Mouse (Mus musculus): ENCODE results near the gene Slc2a2.
A peak's percentile ranks its signal among the peaks of the same experiment; 100 is the strongest.

Gene Slc2a2

DNA sequence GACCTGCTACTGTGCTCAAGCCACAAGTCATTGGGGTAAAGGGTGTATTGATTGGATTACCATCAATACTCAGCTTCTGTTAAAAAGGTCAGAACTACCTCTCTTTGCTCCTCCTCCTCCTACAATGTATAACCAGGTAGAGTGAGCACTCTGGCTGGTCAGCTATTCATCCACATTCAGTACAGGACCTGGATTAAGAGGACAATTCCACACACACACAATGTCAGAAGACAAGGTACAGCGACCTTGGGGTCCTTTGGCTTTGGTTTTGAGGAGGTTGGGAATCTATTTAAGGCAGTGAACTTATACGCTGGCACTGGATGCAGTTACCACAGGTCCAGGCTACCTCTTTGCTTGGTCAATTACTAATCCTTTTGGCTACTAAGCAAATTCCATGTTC is at the start of gene Slc2a2:
Gene Slc2a2, plus strand, starts transcription at position 107 of the 400 bp plus-strand sequence.
- no peak for ATAC-seq (ENCODE audit: low TSS enrichment)

DNA sequence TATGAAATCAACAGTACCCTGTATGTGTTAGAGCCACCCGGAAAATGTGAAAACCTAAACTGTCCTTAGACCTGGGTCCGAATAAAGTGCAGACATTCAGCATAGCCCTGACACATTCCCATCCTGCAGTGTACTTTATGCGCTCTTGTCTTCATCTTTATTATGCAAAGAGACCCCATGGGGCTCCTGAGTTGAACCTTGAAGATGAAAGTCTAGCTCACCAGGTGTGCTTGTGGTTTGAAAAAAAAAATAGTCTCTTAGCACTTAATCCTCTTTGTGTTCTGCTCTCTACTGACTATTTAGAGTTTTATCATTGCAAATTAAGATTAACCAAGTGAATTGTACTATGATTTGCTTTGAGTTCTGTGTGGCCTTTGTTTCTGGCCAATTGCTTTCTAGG is 45.1 kb upstream of the Slc2a2 start:
- ATAC-seq (ENCODE audit: low TSS enrichment), result no peak

DNA sequence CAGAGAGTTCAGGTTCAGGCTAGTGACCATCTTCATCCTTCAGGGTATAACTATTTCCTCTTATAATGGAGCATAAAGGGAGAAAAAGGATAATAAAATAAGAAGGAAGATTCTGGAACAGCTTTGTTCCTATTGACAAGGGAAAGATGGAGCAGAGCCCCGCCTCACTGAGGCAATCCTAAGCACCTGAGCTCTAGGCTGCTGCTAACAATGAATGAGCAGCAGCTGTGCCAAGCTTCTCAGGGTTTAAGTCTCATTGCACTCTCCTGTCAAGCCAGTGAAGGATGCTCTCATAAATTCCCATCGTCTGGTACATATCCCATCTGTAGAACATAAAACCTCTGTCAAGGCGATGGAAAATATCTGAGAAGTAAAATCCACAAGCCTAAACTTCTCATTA is 44.7 kb upstream of the Slc2a2 start:
- ATAC-seq (ENCODE audit: low TSS enrichment), result no peak

DNA sequence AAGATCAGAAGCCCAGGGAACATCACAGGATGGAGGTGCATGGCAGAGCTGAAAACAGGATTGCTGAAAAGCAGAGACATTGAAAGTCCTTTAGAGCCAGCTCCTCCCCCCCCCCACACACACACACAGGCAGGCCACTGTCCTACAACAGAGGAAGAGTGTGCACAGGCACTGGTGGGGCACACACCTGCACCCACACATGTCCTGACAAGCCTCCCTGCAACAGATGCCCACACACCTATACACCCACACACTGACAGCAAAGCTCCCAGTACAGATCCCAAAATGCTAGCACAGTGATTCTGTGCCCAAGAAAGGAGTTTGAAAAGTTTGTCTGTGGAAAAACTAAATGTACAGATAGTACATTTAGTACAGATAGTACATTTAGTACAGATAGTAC is 43.0 kb upstream of the Slc2a2 start:
- peak; percentile 88 for ATAC-seq (ENCODE audit: low TSS enrichment)

DNA sequence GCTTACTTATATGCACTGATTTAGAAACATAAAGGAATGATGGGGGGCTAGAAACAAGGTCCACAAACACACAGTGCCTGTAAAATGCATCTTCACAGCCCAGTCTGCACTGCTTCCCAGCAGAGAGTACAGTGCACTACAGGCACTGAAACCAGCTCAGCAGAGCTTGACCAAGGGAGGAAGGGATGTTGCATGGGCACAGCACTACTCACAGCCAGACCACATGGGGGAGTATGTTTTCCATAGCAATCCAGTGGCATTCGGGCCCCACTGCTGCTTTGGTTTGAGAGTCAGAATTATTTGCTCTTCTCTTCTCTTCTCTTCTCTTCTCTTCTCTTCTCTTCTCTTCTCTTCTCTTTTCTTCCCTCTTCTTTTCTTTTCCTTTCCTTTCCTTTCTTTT is 39.4 kb upstream of the Slc2a2 start:
- 0 out of 2 replicates have a peak, but pooled peaks have one; percentile 24 for ATAC-seq (ENCODE audit: low TSS enrichment)

DNA sequence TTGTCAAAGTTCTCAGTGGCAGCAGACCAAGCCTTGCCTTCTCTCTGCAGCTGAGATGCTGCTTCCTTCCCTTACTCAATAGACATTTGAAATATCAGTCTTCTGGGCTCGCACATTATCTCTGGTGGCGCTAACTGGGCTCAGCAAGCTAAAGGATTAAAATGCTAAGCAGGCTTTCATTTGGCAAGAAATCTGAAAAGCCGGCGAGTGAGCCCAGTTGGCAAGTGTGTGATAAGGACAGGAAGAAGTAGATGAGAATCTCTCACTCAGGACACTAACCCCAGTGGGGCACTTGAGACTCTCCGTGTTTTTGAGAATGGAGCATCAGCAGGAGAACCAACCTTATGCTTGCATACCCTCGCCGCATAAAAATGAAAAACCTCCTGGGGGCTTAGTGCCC is 16.9 kb upstream of the Slc2a2 start:
- ATAC-seq (ENCODE audit: low TSS enrichment), result no peak

DNA sequence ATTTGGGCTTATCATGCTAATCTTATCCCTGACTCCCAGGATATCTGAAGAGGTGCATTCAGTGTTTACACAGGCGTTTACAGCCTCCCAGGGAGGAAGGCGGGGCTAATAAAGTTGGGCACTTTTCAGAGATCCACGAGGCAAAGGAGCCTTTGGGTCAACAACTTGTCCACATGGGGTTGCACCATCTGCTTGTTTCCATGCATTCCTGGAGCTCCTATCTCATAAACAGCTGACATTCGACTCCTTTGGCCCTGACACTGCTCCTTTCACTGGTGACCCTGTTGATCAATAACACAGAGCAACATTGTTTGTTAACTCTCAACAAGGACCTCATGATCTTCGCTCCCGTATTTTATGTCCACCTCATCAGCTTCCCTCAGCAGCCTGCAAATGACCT is 15.8 kb upstream of the Slc2a2 start:
- no peak for ATAC-seq (ENCODE audit: low TSS enrichment)

DNA sequence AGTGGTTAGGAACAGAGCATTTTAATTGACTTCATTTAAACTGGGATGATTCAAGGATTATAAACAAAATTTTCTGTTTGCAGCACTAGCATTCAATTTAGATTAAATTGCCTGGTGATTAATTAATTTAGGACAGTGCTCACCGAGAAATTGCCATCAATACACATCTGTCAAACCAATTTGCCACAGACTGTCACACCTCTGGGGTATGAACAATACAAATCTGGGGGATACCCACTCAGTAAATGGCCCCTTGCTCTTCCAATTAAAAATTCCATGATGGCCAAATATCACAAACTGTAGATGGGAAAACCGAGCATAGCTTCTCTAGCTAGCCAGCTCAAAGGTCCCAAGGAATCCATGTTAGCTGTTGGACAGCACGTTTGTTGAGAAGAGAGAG is 15.3 kb upstream of the Slc2a2 start:
- ATAC-seq (ENCODE audit: low TSS enrichment), result no peak

DNA sequence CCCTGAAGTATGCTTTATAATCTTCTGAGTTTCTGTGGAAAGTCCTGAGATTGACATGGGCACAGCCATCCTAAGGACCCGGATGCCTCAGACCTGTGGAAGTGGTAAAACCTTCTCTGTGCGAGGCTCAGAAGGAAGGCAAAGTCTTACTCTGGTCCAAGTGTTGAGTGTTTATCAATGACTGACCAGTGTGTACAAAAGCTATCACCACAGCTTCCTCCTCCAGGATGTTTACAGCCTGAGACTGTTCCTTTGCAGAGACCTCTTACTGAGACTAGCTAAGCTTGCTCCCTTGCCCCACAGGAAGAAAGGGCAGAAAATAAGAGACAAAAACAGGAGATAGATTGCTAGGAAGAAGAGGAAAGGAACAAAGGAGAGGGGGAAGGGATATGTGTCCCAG is 12.2 kb upstream of the Slc2a2 start:
- no peak for ATAC-seq (ENCODE audit: low TSS enrichment)

DNA sequence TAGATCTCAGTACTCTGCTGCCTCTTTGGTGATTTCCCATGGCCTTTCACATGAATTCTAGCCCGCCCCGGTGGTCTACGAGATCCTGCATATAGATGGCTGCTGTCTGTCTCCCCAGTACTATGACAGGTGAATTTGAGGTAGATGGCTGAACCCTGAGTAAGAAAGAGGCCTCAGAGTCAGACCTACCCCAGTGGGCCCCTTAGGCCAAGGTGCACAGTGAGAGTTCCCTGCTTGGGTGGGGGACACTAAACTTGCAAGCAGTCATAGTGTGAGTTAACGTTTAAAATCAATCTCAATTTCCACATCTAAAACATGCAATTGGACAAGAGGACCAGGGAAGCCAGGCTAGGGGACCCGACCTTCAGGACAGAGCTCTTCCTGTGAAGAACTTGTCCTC is 2.9 kb upstream of the Slc2a2 start:
- ATAC-seq (ENCODE audit: low TSS enrichment), result no peak

DNA sequence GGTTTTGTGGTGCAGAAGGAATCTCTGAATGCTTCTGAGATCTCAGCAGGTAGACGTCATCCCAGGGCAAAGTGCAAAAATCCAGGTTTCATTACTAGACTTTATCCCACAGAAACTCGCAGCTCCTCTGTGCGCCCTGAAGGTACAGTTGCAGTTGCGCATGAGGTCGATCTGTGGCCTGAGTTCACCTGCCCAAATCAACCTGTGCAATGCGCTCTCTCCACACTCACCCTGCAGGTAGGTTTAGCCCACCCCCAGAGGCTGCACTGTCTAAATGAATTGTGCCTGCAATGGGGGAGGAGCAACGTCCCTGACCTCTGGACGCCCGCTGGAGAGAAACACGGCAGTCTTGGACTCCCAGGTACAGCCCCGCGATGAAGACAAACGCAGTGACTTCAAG is 2.1 kb upstream of the Slc2a2 start:
- ATAC-seq (ENCODE audit: low TSS enrichment), result no peak

DNA sequence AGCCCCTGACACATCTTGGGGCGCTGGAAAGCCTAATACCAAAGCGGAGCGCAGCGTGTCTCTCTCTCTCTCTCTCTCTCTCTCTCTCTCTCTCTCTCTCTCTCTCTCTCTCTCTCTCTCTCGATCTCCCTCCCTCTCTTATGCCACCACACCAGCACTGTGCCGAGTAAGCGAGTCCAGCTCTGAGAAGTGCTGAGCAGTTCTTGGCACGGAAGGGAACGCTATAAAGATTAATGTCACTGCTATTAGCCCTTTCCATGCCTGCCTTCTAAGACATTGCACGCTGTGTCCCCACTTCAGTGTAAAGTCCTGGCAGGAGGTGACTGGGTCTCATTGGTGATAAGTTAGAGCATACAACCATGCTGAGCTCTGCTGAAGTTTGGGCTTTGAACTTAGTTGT is 1.5 kb upstream of the Slc2a2 start:
- ATAC-seq (ENCODE audit: low TSS enrichment), result no peak

DNA sequence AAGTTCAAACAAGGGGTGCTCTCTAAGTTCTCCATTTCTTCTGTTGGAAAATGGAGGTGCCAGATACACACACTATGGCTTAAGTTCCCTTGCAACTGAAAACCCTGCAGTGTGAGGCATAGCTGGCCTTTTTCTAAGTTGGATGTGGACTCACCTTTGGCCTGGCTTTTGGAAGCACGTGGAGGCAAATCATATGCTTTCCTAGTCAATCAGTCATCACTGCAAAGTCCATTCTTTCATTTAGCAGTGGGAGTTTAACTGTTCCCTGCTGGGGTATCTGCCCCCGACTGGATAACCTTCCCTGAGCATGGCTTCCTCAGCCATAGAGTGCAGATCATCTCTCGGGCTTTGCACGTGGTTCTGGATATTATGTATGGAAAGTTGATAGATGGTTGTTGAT is 1.9 kb downstream of the Slc2a2 start:
- no peak for ATAC-seq (ENCODE audit: low TSS enrichment)

DNA sequence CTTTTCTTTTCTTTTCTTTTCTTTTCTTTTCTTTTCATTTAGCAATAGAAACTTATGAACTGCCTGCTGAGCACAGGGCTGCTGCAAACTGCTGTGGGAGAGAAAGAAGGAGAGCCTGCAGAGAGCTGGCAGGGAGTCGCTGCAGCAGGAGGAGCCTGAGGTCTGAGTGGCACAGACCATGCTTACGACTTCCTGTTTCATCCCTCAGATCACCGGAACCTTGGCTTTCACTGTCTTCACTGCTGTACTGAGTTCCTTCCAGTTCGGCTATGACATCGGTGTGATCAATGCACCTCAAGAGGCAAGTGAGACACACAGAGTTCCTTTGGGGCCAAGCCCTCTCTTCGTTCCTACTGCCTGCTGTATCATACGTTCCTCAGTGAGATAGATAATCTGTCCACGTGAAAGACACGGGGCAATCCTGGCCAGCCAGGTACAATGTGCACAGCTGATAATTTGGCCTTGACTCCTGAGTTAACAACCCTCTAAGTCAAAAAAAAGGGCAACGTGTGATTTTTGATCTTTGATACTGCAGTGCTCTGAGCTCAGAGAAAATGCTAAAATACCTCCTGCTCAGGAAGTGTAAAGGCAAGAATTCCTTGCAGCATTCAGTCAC is 7.9 kb downstream of the Slc2a2 start:
- ATAC-seq (ENCODE audit: low TSS enrichment), result 0 out of 2 replicates have a peak, but pooled peaks have one; percentile 47

DNA sequence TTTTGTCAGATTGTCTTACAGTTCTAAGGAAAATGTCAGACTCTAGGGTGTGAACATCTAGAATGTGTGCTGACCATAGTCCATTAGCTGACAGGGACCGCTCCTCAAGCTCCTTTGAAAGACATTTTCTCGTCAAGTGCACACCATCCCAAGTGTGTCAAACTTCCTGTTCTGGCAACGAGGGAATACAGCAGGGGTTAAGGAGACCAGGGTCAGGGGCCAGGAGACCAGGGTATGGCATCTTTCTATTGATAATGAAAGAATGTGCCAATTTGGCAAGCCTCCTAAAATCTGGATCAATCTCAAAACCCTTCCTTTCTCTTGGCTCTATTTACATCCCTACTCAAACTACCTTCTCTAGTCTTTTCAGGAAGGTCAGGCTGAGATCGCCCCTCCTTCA is 9.0 kb downstream of the Slc2a2 start:
- no peak for ATAC-seq (ENCODE audit: low TSS enrichment)

DNA sequence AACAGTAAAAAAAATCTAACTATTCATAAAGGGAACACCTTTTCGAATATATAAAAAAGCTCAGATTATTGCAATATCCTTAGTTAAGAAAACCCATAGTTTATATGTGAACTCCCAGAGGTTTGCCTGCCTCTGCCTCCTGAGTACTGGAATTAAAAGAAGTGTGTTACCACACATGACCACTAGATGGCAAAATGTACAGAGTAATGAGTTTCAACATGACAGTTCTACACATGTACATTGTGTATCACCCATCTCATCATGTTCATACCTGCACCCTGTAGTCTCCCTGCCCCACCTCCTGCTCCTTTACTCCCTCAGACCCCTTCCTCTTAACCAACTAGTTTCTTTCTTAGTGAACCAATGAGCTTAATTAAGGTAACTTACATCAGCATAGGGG is 12.0 kb downstream of the Slc2a2 start:
- ATAC-seq (ENCODE audit: low TSS enrichment), result no peak

DNA sequence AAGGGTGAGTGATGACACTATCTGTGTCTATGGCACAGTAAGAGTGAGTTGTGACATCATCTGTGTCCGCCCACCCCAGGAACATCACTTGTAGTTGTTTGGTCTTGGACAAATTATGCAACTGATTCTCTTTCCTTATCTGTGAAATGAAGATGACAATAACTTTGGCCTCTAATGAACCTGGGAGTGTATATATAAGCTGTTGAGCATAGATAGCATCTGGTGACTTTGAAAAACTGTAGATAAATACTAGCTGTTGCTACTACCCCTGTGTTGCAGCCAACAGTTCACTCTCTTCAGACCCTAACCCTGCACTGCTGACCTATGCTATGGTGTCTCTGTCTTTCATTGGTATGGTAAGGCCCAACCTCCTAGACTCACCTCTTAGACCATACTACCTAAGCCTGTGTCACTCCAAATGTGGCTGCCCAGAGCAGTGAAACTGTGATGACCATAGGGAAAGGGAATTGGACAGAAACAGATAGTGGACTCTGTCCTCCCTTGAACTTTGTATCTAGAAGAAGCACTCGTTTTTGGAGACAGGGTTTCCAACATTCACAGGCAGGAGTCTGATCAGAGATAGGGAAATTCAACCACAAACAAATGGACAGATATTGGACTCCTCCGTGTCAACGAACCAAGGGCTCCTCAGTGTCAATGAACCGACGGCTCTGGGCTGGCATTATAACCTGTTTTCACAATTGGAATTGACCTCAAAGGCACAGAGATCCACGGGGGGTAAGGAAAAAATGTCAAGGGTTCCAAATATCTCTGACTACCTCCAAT is 16.4 kb downstream of the Slc2a2 start:
- no peak for ATAC-seq (ENCODE audit: low TSS enrichment)

DNA sequence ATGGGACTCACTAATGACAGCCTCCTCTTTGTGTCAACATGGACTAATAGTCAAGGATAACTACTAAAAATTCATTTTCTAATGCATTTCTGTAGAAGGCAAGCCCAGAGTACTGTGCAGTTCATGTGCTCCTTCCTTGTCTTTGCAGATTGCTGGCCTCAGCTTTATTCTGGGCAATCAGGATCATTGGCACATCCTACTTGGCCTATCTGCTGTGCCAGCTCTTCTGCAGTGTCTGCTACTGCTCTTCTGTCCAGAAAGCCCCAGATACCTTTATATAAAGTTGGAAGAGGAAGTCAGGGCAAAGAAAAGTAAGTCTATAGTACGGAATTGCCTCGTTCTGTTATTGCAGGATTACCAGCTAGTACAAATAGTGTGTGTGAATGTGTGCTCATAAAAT is 20.8 kb downstream of the Slc2a2 start:
- no peak for ATAC-seq (ENCODE audit: low TSS enrichment)

DNA sequence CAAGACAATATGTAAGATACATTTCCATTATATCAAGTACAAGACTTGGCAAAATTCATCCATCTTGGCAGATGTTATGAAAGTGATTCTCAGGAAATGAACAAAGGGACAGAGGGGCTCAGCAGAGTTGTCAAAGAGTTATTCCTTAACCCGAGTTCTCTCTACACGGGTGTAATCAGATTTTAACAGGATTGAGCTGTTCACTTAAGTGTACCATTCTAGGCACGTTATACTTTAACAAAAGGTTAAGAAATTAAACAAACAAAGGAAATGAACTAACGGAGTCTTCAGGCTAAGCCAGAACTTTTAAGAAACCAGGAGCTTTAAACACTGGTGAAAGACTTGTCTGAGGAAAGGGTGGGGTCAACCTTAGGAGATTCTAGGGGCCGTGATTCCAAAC is 23.5 kb downstream of the Slc2a2 start:
- ATAC-seq (ENCODE audit: low TSS enrichment), result no peak

DNA sequence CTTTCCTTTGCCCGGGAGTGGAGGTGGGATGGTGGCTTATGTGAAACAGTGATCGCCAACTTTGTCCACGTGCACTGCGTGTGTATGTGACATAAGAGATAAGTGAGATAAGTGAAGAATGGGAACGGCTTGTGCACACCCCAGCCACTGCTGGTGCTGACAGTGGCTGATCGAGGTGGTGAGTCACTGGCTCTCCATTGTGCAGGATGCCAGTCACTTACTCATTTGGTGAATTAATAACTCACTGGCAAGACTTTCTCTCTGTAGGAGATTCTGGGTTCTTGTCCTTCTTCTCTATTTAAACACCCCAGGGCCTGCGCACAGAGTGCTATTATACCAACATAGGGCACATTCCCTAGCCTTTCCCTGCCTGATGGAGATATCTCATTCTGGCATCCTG is 24.1 kb downstream of the Slc2a2 start:
- ATAC-seq (ENCODE audit: low TSS enrichment), result 0 out of 2 replicates have a peak, but pooled peaks have one; percentile 34

DNA sequence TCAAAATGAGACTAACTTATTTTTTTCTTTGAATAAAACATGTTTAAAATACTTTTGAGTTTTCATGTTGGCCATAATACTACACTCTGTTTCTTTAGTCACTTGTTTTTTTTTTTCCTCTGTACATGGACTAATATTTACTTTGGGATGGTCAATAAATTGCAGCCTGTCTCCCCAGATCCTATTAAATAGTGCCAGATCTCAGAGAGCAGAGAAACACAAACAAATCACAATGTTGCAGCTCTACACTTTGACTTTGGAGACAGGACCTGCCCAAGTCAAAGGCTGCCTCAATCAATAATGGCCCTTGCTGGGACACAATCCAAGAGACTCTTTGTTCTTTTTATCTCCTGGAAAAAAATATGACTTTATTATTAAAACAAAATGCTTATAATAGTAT is 24.8 kb downstream of the Slc2a2 start:
- ATAC-seq (ENCODE audit: low TSS enrichment), result no peak

DNA sequence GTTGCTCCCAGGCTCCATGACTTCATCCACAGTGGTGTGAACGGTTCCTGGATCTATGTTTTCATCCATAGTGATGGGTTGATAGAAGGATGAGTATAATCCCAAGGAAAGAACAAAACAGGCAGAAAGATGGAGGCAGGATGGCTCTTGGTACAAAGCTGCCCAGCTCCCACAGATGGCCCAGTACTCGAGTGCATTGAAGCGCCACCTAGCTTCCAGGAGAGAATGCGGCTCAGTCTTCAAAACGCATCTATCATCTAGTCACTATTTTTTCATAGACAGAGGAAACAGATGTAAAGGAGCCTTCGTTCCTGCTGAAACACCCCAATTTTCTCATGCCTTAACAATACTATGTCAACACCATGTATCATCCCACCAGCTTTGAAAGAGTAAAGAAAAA is 25.8 kb downstream of the Slc2a2 start:
- ATAC-seq (ENCODE audit: low TSS enrichment), result no peak

DNA sequence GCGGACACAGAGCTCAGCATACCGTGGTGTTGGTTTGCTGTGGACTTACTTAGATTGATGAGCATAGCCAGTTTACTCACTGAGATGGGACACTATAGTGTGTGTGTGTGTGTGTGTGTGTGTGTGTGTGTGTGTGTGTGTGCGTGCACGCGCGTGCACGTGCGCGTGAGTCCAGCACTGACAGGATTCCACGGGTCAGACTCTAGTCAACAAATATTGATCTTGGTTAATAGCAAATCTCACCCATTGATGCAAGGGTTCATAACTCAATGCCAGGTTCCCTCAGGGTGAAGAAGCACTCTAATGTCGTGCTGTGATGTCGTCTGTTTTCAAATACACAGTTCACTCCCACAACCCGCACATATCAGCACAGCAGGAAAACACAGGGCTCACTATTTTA is 27.5 kb downstream of the Slc2a2 start:
- no peak for ATAC-seq (ENCODE audit: low TSS enrichment)

DNA sequence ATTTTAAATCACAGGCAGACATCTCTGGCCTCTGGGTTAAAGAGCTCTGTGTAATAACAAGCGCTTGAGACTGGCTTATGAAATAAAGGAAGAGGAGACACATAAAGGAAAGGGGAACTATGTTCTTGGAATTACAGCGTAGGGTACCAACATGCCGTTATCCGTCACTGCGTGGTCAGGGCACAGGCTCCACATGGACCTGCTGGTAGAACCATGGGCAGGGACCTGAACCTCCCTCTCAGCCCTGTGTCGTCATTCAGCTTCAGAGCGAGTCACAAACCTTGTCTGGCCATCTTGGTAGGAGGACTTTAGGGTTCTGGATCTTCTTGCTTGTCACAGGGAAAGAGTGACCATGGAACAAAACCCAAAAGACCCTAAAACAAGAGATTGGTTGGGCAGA is 28.7 kb downstream of the Slc2a2 start:
- ATAC-seq (ENCODE audit: low TSS enrichment), result no peak
